Mouse (Mus musculus) spleen, adult 2 months (tissue): Measurements from ENCODE around the gene Dpp7.

Experiments used
- CTCF ChIP-seq: fragments of 200-500 bp; IDR thresholded peaks from 2 replicates; pipeline ENCODE4 v1.5.1; 2011; ENCODE audit warnings: mild to moderate bottlenecking, inconsistent platforms; ENCODE audit not compliant: insufficient read depth, insufficient read length, insufficient replicate concordance; ENCODE audit errors: extremely low read depth
- POLR2A ChIP-seq: fragments of 200-500 bp; IDR thresholded peaks from 2 replicates; pipeline ENCODE4 v1.6.1; 2011; ENCODE audit warnings: low read depth, low read length, inconsistent platforms

DNA sequence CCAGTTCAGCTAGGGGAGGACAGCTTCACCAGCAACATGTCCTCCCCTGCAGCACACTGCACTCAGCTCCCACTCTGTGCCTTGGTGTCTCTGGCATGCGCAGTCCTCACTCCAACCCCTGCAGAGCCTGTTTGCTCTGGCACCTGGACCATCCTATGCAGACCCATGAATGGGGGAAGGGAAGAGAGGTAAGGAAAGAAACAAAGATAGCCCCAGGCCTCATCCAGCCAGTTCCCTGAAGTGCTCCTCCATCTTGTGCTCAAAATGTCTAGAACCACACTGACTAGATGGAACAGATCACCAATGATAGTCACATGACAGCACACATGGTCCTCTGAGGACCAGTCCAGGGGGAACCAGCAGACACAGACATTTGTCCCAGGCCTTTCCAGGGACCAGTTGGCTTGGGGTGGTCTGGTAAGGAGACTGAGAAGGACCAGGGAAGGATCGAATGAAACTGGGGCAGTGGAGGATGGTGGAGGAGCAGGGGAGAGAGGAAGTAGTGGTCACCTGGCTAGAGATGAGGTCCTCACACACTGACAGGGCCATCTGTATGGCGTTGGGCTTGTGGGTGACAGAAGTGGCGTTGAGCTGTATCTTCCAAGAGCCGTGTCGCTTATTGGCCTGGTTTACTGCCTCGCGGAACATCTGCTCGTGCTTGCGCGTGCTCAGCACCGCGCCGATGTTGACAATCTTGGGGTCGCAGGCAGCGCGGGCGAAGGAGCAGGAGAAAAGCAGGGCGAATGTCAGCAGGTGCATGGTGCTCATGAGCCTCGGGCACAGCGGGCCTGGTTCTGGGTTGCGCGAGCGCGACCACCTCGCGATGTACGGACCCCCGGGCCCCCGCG lies 37.8 kb downstream of the Dpp7 start:
- no peak for TF ChIP-seq POLR2A
- TF ChIP-seq CTCF, result no peak
